Mouse (Mus musculus) thymus, adult 2 months (tissue): ENCODE data around the gene Mycbpap. TPM values are rescaled to one million over a fixed set of nuclear protein-coding genes. Genes with fewer than 3 reads are reported as not detected.
A peak's percentile ranks its signal among the peaks of the same experiment; 100 is the strongest.

Experiments used
- DNase-seq: peaks from one replicate; pipeline ENCODE4 v3.0.0; 2021
- H3K27ac ChIP-seq: fragments of 200-500 bp; 2 replicates; pipeline ENCODE4 v1.5.1; 2012; ENCODE audit warnings: low read length, control low read depth; ENCODE audit not compliant: control insufficient read depth, insufficient read depth
- H3K27me3 ChIP-seq: fragments of 200-500 bp; 2 replicates; pipeline ENCODE4 v1.6.1; 2012; ENCODE audit warnings: mild to moderate bottlenecking, low read length, moderate library complexity, mixed read lengths; ENCODE audit not compliant: control insufficient read depth, insufficient read depth
- H3K36me3 ChIP-seq: fragments of 200-500 bp; 2 replicates; pipeline ENCODE4 v1.6.1; 2012; ENCODE audit warnings: mild to moderate bottlenecking, low read length, moderate library complexity; ENCODE audit not compliant: control insufficient read depth, insufficient read depth
- H3K4me1 ChIP-seq: fragments of 200-500 bp; replicated peaks from 2 replicates; pipeline ENCODE4 v1.6.1; 2012; ENCODE audit warnings: low read length; ENCODE audit not compliant: control insufficient read depth, insufficient read depth
- H3K4me3 ChIP-seq: fragments of 200-500 bp; 2 replicates; pipeline ENCODE4 v1.5.1; 2012; ENCODE audit warnings: mild to moderate bottlenecking, low read length, control low read depth, moderate library complexity; ENCODE audit not compliant: control insufficient read depth, insufficient read depth
- CTCF ChIP-seq: fragments of 200-500 bp; IDR thresholded peaks from 2 replicates; pipeline ENCODE4 v1.5.1; 2012; ENCODE audit warnings: mild to moderate bottlenecking, control low read depth, low read length, moderate library complexity, borderline replicate concordance; ENCODE audit not compliant: control insufficient read depth, poor library complexity, insufficient read depth; ENCODE audit errors: extremely low read depth
- POLR2A ChIP-seq: fragments of 200-500 bp; IDR thresholded peaks from 2 replicates; pipeline ENCODE4 v1.6.1; 2012; ENCODE audit warnings: mild to moderate bottlenecking, low read length, control low read depth, moderate library complexity; ENCODE audit not compliant: control insufficient read depth, poor library complexity, insufficient read depth; ENCODE audit errors: extremely low read depth
- WGBS: fragments of 180-500 bp; shearing (Covaris S2); methylation state at CpG from one replicate; pipeline ENCODE4 v1.1.7; 2018; 5-methylcytosine and 5-hydroxymethylcytosine counted together
- polyA plus RNA-seq: library from polyadenylated mRNA; depleted of rRNA; stranded (reverse); fragments of >200 nt; gene quantifications from 2 replicates; pipeline ENCODE4 v1.2.3, GENCODE M21; 2012

Mycbpap gene
- polyA plus RNA-seq, 1 experiment = 0.19 TPM

GRCm38 (mm10) chr11:94474544-94474910 lies 47.0 kb downstream of the Mycbpap start:
- TF ChIP-seq CTCF (no peak), POLR2A (no peak)
- peaks cover 26% of the 10 kb centered on the region for H3K27me3 ChIP-seq

GRCm38 (mm10) chr11:94473707-94474543 lies 47.6 kb downstream of the Mycbpap start, which contains the start of gene Cacna1g:
TSS of gene Cacna1g (minus strand) at chr11:94474198.
- Histone ChIP-seq H3K36me3 (no peaks in the 10 kb centered on the region), H3K27ac (no peak within 1 kb of the TSS), H3K4me1 (peaks cover 17% of the 10 kb centered on the region), H3K4me3 (peak within 1 kb of the TSS; percentile 15), H3K27me3 (peaks cover 26% of the 10 kb centered on the region)
- under 1% methylated on average over 53 of the region's 71 CpGs for WGBS
- TF ChIP-seq POLR2A = no peak
- TF ChIP-seq CTCF = no peak
- DNase-seq = peak; percentile 76

More at GRCm38 (mm10) chr11:94474544-94474910, 47.0 kb downstream of the Mycbpap start:
- no peak overlapping the region for H3K27ac ChIP-seq
- H3K4me1 ChIP-seq = peaks cover 17% of the 10 kb centered on the region
- peak overlapping the region; percentile 6 for H3K4me3 ChIP-seq
- no peak for DNase-seq
- H3K36me3 ChIP-seq = no peaks in the 10 kb centered on the region
- WGBS = 2% methylated on average over 11 of the region's 11 CpGs

- TF ChIP-seq CTCF = no peak
- TF ChIP-seq POLR2A = no peak
- Histone ChIP-seq H3K4me1 (peaks cover 17% of the 10 kb centered on the region), H3K27ac (no peak overlapping the region), H3K36me3 (no peaks in the 10 kb centered on the region), H3K4me3 (peak overlapping the region; percentile 15), H3K27me3 (peaks cover 26% of the 10 kb centered on the region)
- 2% methylated on average over 52 of the region's 52 CpGs for WGBS
- DNase-seq = peak; percentile 10
These were observed 48.4 kb downstream of the Mycbpap start for GRCm38 (mm10) chr11:94472916-94473706.

DNA sequence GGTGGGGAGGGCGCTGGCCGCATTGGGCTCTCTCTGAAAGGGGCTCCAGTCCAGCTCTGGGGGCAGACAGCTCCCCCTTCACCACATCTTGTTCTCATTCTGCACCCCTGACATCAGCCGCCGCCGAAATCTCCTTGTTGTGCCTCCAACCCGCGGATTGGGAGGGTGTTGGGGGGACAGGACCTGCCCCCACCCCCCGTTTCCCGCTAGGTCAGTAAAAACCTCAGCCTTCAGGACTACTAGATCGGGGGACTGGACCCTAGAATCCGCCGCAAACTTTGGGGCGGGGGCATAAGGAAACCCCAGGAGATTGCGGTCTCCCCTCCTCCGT lies 49.0 kb downstream of the Mycbpap start:
- no peak for DNase-seq
- TF ChIP-seq CTCF = no peak
- no peak for TF ChIP-seq POLR2A
- Histone ChIP-seq H3K4me1 (peaks cover 17% of the 10 kb centered on the region), H3K4me3 (no peak overlapping the region), H3K27ac (no peak overlapping the region), H3K36me3 (no peaks in the 10 kb centered on the region), H3K27me3 (peaks cover 26% of the 10 kb centered on the region)
- WGBS = under 1% methylated on average over 15 of the region's 15 CpGs

DNA sequence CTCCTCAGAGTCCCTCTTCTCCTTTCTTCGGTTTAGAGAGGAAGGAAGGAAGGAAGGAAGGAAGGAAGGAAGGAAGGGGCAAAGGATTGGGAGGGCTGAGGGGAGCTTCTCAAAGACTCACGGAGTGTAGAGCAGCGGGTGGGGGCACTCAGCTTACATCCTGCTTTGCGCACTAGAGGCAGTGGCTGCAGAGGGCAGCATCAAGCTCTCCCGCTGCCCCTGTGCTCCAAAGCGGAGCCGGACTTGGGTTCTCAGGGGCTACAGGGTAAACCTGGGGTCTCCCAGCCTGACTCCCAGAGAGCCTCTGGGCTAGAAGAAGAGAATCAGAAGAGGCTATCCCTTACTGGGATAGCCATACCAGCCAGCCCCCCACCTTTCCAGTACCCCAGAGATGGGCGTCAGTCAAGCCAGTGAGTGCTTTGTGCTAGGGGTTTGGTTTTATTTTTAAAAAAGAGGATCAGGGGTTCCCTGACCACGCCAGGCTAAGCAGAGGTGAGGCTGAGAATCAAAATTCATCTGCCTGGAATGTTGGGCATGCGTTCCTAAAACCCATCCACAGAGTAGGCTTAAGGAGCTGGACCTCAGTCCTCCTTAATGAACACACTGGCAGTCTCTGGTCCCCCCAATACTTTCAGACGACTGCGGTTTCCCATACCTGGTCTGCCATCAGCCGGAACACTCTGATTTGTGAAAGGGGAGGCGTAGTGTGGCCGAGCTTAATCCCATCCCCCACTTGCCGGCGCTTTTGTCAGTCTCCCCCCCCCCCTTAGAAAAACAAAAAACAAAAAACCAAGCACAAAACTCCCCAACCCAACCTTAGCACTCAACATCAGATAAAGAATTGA lies 49.6 kb downstream of the Mycbpap start:
- WGBS = 10% methylated on average over 17 of the region's 17 CpGs
- no peak overlapping the region for H3K4me3 ChIP-seq

DNA sequence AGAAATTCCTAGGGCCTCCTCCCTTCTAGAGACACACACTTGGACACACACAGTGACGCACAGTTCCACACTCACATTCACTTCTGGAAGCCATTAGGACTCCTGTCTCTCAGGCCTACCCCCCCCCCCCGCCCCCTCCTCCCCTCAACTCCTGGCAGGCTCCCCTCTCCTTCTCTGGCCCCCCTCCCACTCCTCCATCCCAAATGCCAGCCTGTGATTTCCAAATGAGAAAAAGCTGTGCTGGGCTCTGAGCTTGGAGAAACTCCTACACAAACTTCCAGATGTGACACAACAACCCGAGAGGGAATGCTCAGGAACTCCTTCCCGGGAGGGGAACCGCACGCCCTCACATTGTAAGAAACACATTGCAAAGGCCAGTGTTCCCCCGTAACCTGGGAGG lies 51.2 kb downstream of the Mycbpap start:
- H3K27me3 ChIP-seq = peaks cover 21% of the 10 kb centered on the region
- H3K27ac ChIP-seq = no peak overlapping the region
- H3K36me3 ChIP-seq = no peaks in the 10 kb centered on the region
- TF ChIP-seq CTCF = no peak
- TF ChIP-seq POLR2A = no peak
- 86% methylated on average over 7 of the region's 7 CpGs for WGBS
- peaks cover 17% of the 10 kb centered on the region for H3K4me1 ChIP-seq
- no peak for DNase-seq
- no peak overlapping the region for H3K4me3 ChIP-seq

More for the DNA sequence above, 49.6 kb downstream of the Mycbpap start:
- no peak overlapping the region for H3K27ac ChIP-seq
- H3K27me3 ChIP-seq = peaks cover 26% of the 10 kb centered on the region
- peaks cover 17% of the 10 kb centered on the region for H3K4me1 ChIP-seq
- no peaks in the 10 kb centered on the region for H3K36me3 ChIP-seq
- DNase-seq = no peak
- TF ChIP-seq CTCF (no peak), POLR2A (no peak)
